Mouse (Mus musculus) adrenal gland, adult (tissue): ENCODE measurements around the gene Chrne.
A peak's percentile ranks its signal among the peaks of the same experiment; 100 is the strongest.

ENCODE experiments used
- DNase-seq, 2 experiments: peaks; one replicate each; pipeline ENCODE4 v3.0.0; 2022 to 2023; ENCODE audit warnings: low spot score in 1 of 2; ENCODE audit not compliant: inconsistent age in 2 of 2

Gene Chrne

DNA sequence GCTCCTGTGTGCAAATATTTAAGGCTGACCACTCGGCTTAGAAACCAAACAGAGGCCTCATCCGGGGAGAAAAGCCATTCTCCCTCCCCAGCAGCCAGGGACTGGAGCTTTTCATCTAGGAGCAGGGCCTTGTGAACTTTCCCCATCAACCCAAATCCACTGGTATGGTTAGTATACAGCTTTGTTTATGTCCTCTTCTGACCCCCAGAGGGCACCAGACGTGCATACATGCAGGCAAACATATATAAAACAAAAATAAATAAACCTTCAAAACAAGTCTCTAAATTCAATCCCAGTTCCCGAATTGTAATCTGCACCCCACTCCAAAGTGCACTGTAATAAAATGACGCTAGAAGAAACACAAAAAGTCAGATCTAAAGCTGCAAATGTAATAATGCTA is 10.5 kb upstream of the Chrne start:
- DNase-seq, result peak in 1 of 2 experiments; percentile 50

GRCm38 (mm10) chr11:70628431-70628830 is 9.4 kb upstream of the Chrne start:
- DNase-seq, result peak in 1 of 2 experiments; percentile 69

DNA sequence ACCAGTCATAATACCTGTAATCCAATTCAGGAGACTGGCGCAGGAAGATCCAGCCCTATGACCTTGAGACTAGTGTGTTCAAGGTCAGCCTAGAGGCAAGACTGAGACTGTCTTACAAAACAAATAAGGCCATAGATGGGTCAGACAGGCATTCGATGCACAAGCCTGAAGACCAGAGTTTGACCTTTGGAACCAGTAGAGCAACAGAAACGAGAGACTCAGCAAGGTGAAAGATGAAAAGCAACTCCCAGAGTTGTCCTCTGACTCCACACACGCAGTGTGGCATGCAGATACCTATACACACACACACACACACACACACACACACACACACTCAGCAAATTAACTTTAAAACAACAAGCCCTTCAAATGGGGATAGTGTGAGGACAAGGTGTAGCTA is 7.9 kb upstream of the Chrne start:
- no peak for DNase-seq

DNA sequence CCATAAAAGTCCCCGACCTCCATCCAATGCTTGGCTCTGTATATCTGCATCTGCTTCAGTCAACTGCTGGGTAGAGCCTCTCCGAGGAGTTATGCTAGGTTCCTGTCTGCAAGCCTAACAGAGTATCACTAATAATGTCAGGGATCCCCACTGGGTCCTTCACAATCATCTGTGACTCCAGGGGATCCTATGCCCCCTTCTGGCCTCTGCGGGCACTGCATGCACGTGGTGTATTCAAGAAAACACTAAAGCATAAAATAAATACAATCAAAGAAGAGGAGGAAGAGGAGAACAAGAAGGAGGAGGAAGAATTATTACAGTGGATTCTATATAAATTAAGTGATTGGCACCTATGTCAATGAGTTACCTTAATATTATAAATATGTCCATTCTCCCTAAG is 6.5 kb upstream of the Chrne start:
- peak; percentile 30 to 72 for DNase-seq

- peak in 1 of 2 experiments; percentile 79 for DNase-seq
Observed at GRCm38 (mm10) chr11:70623053-70623742, 4.2 kb upstream of the Chrne start.

GRCm38 (mm10) chr11:70621972-70622814 is 3.2 kb upstream of the Chrne start:
- DNase-seq, result no peak

- no peak for DNase-seq
Observed at GRCm38 (mm10) chr11:70615516-70616093, 3.4 kb downstream of the Chrne start, which contains the start of gene 4930544D05Rik. Gene 4930544D05Rik, plus strand, starts transcription at chr11:70615848.

DNA sequence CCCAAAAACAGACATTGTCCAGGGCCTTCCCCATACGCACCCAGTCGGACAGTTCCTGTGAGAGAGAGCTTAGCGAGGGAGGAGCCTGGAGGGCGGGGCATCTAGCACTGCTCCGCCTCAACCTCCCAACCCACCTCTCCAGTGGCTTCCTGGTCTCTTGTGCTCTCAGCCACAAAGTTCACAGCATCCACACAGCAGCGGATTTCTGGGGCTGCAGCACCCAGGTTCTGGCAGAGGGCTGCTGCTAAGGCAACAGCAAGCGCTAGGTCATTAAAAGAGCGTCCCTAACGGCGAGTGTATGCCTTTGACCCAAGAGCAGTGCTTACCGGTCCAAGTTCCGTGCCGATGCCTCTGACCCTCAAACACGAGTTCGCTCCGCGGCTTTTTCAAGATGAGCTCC is 3.9 kb downstream of the Chrne start:
- DNase-seq, result peak; percentile 69 to 87

- DNase-seq, result peak in 1 of 2 experiments; percentile 56
Observed at GRCm38 (mm10) chr11:70612505-70612904, 6.5 kb downstream of the Chrne start.

- DNase-seq, result no peak
Observed at GRCm38 (mm10) chr11:70610752-70611151, 8.3 kb downstream of the Chrne start.

DNA sequence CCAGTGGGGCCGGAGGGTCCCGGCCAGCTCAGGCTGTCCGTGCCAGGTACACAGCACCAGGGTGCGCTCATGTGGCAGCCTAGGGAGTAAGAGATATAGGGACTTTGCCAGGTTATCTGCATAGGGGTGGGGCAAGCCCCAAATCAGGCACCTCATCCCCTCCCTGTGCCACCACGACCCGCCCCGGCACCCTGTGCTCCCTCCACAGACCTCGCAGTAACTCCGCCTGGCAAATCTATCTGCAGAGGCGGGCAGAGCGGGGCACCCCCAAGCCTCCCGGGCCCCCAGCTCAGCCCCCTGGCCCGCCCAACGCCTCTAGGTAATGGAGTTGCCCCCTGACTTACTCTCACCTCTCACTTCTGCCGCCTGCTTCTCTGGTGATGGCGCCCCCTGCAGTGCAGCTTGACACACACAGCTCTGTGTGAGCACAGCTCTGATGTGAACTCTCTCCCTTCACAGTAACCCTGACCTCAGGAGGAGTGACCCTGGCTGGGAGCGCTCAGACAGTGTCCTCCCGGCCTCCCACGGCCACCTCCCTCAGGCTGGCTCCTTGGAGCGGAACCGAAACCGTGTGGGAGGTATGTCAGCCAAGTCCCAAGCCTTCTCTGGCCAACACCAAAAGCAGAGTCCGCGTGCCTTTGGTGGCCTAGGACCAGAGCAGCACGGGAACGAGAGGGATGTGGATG is 10.5 kb downstream of the Chrne start:
- peak in 1 of 2 experiments; percentile 48 for DNase-seq

DNA sequence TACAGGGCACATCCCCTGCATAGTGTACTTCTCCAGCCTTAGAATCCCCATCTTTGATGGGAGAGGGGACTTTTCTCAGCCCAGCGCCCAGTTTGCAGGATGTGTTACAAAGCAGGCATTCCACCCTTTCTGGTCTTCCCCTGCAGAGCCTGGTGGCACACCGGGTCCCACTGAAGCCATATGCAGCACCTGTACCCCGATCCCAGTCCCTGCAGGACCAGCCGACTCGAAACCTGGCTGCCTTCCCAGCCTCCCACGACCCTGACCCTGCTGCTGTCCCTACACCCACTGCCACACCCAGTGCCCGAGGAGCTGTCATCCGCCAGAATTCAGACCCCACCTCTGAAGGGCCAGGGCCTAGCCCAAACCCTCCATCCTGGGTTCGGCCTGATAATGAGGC is 11.4 kb downstream of the Chrne start:
- no peak for DNase-seq

DNA sequence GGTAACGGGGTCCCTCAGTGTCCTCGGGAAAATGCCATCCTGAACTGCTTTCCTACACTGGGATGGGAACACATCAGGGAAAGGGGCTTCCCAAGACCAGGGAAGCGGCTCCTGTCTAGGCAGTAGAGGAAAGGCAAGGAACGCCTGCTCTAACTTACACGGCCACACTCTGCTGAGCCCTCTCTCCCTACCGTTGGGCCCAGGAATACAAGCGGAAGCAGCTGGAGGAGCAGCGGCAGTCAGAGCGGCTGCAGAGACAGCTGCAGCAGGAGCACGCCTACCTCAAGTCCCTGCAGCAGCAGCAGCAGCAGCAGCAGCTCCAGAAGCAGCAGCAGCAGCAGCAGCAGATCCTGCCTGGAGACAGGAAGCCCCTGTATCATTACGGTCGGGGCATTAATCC is 12.3 kb downstream of the Chrne start:
- no peak for DNase-seq

DNA sequence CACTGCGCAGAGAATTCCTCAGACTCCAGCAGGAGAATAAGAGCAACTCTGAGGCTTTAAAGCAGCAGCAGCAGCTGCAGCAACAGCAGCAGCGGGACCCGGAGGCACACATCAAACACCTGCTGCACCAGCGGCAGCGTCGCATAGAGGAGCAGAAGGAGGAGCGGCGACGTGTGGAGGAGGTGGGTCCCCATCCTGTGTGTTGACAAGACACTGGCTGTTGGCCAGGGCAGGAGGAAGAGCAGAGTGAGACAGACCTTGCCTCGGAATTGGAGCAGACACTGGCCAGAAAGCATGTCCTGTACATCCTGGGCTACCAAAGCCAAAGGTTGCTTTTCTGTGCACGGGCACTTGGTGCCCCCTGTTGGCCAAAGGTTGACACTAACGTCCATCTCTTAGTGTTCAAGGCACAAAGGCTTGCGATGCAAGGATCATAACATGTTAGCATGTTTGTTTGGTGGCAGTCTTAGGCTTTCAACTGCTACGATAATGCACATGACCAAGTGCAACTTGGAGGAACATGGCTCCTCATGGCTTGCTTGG is 13.9 kb downstream of the Chrne start:
- DNase-seq, result peak; percentile 76 to 92

DNA sequence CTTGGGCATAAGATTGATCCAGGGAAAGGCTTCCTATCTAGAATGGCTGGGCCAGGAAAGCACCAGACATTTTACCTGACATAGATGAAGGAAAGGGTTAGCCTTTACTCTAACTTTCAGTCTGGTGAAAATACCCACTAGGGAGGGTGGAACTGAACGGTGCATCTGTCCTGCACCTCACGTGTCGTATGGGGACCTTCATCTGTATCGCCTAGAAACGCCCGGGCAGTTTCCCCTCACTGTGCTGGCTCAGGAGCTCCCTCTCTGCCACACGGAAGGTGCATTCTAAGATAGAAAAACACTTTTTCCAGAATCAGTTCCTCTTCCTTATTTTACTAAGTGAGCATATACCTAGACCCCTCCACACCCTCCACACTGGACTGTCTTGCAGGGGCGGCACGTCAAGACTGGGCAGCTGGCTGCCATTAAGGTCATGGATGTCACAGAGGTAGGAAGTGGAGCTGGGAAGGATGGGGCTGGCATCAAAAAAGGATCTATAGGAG is 20.5 kb downstream of the Chrne start:
- DNase-seq, result no peak

DNA sequence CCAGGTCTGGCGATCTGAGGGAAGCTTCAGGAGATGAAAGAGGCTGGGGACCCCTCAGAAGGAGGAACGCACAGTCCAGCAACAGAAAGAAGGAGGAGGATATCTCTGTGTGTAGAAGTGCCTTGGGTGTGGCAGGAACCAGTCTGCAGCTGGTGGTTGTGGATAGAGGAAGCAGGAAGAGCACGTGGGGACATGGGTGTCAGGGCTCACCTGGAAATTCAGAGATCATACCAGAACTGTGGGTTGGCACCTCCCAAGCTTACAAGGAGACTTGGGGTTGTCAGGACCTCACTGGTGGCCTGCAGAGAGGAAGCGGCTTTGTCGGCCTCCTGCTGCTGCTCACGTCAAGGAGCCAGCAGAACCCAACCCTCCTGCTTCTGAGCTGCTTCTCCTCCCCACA is 21.7 kb downstream of the Chrne start:
- DNase-seq, result no peak

DNA sequence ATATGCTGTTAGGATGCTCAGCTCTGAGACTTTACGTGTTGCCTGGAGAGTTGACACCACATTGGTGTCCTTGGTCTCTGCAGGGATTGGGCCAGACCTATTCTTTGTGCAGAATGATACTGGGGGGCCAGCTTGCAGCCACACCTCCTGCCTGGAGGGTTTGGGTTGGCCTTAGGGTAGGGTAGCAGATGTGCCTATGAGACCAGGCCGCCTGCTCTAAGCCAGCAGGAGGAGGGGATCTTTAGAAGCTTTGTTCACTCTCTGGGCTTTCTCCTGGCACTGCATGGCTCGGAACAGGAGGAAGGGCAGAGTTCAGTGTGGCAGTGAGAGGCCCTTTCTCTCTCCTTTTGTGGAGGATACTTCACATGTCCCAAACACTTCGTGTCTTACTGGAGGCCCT is 22.9 kb downstream of the Chrne start:
- no peak for DNase-seq

- no peak for DNase-seq
Observed at GRCm38 (mm10) chr11:70595638-70596037, 23.4 kb downstream of the Chrne start.

DNA sequence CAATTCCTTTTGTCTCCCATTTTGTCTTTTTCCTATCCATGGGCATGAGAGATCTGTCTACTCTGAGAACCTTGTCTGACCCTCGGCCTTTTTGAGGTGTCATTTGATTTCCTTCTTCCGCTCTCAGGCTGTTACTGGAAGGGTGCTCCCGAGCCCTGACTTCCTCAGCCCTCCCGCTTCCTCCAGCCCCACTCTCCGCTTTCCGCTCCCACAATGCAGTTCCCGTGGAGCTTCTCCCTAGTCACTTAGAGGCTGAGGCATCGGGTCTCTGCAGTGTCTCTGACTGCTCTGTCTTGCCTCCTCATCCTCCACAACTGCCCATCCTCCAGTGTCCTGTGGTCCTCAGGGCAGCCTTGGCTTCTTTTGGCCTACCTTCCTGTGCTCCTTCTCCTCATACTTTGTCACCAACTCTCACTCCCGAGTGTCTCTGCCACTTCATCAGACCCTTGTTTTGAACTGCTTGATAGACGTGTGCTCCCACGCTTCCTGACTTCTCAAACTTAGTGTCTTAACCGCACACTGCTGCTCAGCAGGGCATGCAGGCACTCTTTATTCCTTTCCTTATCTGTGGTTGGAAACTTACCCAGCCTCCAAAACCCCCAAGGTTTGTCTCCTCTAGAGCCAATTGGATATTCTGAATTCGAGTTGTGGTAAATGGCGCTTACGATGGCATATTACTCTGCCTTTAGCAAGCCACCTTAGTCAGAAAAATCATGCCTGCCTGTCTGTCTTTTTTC is 24.6 kb downstream of the Chrne start:
- DNase-seq, result peak; percentile 39 to 67

DNA sequence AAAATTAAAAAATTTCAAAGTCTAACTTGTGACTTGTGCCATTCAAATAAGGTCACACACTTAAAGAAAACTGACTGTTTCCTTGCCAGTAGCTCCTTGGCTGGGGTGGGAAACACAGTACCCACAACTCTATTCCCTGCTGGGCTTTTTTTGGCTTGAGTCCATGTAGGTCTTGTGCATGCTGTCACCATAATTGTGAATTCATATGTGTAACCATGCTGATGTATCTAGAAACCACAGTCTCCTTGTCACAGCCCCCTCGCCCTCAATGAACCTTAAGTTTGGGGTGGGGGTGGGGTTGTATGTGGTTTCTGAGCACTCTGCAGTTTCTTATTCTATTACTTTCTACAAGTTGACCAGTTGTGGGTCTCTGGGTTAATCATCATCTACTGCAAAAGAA is 27.3 kb downstream of the Chrne start:
- DNase-seq, result no peak
